Mouse (Mus musculus): ENCODE results near the gene 4933416C03Rik. TPM values are rescaled to one million over a fixed set of nuclear protein-coding genes. Genes with fewer than 3 reads are reported as not detected.

4933416C03Rik gene
- polyA plus RNA-seq (2014; fragmentation: Nextera tagmentation; extraction: Ambion mirVana), result not detected in 2 replicates

DNA sequence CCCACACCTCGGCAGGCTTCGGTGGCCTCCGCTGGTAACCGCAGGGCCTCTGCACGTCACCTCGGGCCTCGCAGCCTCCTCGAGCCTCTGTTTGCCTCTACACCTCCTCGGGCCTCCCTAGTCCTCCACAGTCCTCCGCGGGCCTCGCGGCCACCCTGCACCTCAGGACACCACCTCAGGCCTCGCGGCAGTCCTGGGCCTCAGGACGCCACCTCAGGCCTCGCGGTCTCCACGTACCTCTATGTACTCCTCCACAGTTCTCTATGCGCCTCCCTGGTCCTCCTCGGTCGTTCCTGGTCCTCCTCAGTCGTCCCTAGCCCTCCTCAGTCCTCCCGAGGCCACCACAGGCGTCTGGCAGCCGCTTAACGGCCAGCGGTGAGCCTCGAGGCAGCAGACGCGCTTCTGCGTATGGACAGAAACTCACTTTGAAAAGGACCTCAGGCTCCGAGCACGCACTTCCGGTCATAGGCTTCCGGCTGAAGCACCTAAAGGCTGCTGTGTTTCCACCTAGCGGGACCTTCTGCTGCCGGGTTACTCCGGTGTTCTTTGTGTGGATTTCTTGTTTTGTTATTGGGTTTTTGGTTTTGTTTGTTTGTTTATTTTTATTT, at the start of gene 4933416C03Rik:
Gene 4933416C03Rik, minus strand, starts transcription at position 51 of the 608 bp plus-strand sequence.
- no peaks in the 10 kb centered on the region for H3K4me1 ChIP-seq (replicated peaks; ENCODE audit: control insufficient read depth, insufficient read depth, low read length)
- H3K27me3 ChIP-seq (replicated peaks; ENCODE audit: control insufficient read depth, insufficient read depth, low read length), result no peaks in the 10 kb centered on the region
- H3K4me2 ChIP-seq, result no peak within 1 kb of the TSS
- no peaks in the 10 kb centered on the region for H3K9me3 ChIP-seq (ENCODE audit: control insufficient read depth, low read length)
- ATAC-seq (replicated peaks; ENCODE audit: low FRiP score), result no peak
- no peak within 1 kb of the TSS for H3K27ac ChIP-seq (ENCODE audit: low read depth, low read length)
- WGBS, result 91% methylated on average over 39 of the region's 39 CpGs
- no peak for DNase-seq (ENCODE audit: low spot score)
- H3K36me3 ChIP-seq (ENCODE audit: control insufficient read depth, insufficient read depth, low read length), result no peaks in the 10 kb centered on the region
- no peak within 1 kb of the TSS for H3K4me3 ChIP-seq (ENCODE audit: low read depth, low read length)
- no peak within 1 kb of the TSS for H3K9ac ChIP-seq (ENCODE audit: low read depth, low read length)

DNA sequence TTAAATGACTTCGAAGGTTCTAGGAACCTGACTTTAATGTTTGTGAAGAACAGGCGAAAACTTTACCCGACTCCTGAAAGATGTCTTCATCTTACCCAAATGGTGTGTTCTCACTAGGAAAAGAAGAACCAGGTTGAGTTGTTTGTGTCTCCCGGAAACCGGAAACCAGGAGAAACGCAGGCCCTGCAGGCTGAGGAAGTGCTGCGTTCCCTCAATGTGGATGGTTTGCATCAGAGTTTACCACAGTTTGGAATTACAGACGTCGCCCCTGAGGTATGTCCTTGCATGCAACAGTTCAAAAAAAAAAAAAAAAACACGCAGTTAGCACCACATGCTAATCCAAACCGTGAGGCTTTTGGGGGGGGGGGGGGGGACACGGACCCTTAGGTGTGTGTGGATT, 48.6 kb upstream of the 4933416C03Rik start:
- no peaks in the 10 kb centered on the region for H3K27me3 ChIP-seq (replicated peaks; ENCODE audit: control insufficient read depth, insufficient read depth, low read length)
- no peak overlapping the region for H3K9ac ChIP-seq (ENCODE audit: low read depth, low read length)
- no peak overlapping the region for H3K27ac ChIP-seq (ENCODE audit: low read depth, low read length)
- H3K4me3 ChIP-seq (ENCODE audit: low read depth, low read length), result no peak overlapping the region
- no peak for DNase-seq (ENCODE audit: low spot score)
- 64% methylated on average over 12 of the region's 12 CpGs for WGBS
- H3K4me1 ChIP-seq (replicated peaks; ENCODE audit: control insufficient read depth, insufficient read depth, low read length), result no peaks in the 10 kb centered on the region
- no peak for ATAC-seq (replicated peaks; ENCODE audit: low FRiP score)
- no peaks in the 10 kb centered on the region for H3K36me3 ChIP-seq (ENCODE audit: control insufficient read depth, insufficient read depth, low read length)
- H3K4me2 ChIP-seq, result no peak overlapping the region
- no peaks in the 10 kb centered on the region for H3K9me3 ChIP-seq (ENCODE audit: control insufficient read depth, low read length)

- DNase-seq (ENCODE audit: low spot score), result no peak
- H3K27me3 ChIP-seq (replicated peaks; ENCODE audit: control insufficient read depth, insufficient read depth, low read length), result no peaks in the 10 kb centered on the region
- no peak overlapping the region for H3K9ac ChIP-seq (ENCODE audit: low read depth, low read length)
- H3K4me3 ChIP-seq (ENCODE audit: low read depth, low read length), result no peak overlapping the region
- no peak overlapping the region for H3K27ac ChIP-seq (ENCODE audit: low read depth, low read length)
- WGBS, result 37% methylated on average over 1 of the region's 1 CpGs
- H3K4me1 ChIP-seq (replicated peaks; ENCODE audit: control insufficient read depth, insufficient read depth, low read length), result no peaks in the 10 kb centered on the region
- ATAC-seq (replicated peaks; ENCODE audit: low FRiP score), result no peak
- no peaks in the 10 kb centered on the region for H3K36me3 ChIP-seq (ENCODE audit: control insufficient read depth, insufficient read depth, low read length)
- H3K4me2 ChIP-seq, result no peak overlapping the region
- no peaks in the 10 kb centered on the region for H3K9me3 ChIP-seq (ENCODE audit: control insufficient read depth, low read length)
These were observed 43.0 kb upstream of the 4933416C03Rik start for GRCm38 (mm10) chr10:116156699-116157098.

DNA sequence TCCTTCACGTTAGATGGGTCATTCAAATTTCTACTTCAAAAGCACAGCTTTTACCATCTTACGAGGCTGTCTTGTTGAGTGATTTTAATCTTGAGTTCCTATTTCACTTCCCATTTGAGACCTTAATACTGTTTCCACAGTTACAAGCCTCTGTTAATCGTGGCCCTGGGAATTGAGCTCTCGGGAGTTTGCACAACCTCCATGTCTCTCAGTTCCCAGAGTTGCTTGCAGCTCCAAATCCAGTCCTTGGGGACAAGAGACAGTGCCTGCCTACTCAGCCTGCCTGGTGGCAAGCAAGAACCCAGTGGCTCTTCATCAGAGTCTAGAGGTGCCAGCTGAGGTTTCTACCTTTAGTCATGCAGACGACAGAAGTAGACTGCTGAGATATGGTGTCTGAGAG, 41.0 kb upstream of the 4933416C03Rik start:
- no peaks in the 10 kb centered on the region for H3K4me1 ChIP-seq (replicated peaks; ENCODE audit: control insufficient read depth, insufficient read depth, low read length)
- no peaks in the 10 kb centered on the region for H3K9me3 ChIP-seq (ENCODE audit: control insufficient read depth, low read length)
- H3K27ac ChIP-seq (ENCODE audit: low read depth, low read length), result no peak overlapping the region
- H3K9ac ChIP-seq (ENCODE audit: low read depth, low read length), result no peak overlapping the region
- H3K36me3 ChIP-seq (ENCODE audit: control insufficient read depth, insufficient read depth, low read length), result no peaks in the 10 kb centered on the region
- no peak for DNase-seq (ENCODE audit: low spot score)
- H3K27me3 ChIP-seq (replicated peaks; ENCODE audit: control insufficient read depth, insufficient read depth, low read length), result no peaks in the 10 kb centered on the region
- WGBS, result 78% methylated on average over 5 of the region's 5 CpGs
- no peak overlapping the region for H3K4me2 ChIP-seq
- ATAC-seq (replicated peaks; ENCODE audit: low FRiP score), result no peak
- no peak overlapping the region for H3K4me3 ChIP-seq (ENCODE audit: low read depth, low read length)

- Histone ChIP-seq H3K36me3 (ENCODE audit: control insufficient read depth, insufficient read depth, low read length) (no peaks in the 10 kb centered on the region), H3K4me3 (ENCODE audit: low read depth, low read length) (no peak overlapping the region), H3K4me2 (no peak overlapping the region), H3K9me3 (ENCODE audit: control insufficient read depth, low read length) (no peaks in the 10 kb centered on the region), H3K27ac (ENCODE audit: low read depth, low read length) (no peak overlapping the region), H3K27me3 (replicated peaks; ENCODE audit: control insufficient read depth, insufficient read depth, low read length) (no peaks in the 10 kb centered on the region), H3K9ac (ENCODE audit: low read depth, low read length) (no peak overlapping the region), H3K4me1 (replicated peaks; ENCODE audit: control insufficient read depth, insufficient read depth, low read length) (no peaks in the 10 kb centered on the region)
- DNase-seq (ENCODE audit: low spot score) (no peak), ATAC-seq (replicated peaks; ENCODE audit: low FRiP score) (no peak)
- 83% methylated on average over 9 of the region's 9 CpGs for WGBS
These were observed 32.4 kb upstream of the 4933416C03Rik start for GRCm38 (mm10) chr10:116146091-116146490.

DNA sequence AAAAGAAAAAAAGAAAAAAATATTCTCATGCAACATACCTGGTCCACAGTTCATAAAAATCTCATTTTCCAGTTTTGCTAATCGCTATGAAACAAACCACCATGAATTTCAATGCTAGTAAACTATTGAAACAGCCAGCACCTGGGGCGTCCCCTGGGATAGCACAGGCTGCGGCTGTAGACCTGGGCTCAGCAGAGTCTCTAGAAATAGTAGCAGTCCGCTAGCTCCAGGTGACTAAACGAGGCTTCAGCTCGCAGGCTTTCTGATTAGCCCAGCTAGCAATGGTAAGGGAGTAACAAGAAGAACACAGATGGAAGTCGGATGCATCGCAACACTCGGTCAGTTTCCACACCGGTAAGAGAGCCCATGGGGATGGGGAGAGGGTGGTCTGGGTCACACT, 30.0 kb upstream of the 4933416C03Rik start:
- WGBS, result 88% methylated on average over 10 of the region's 10 CpGs
- Histone ChIP-seq H3K9ac (ENCODE audit: low read depth, low read length) (no peak overlapping the region), H3K36me3 (ENCODE audit: control insufficient read depth, insufficient read depth, low read length) (no peaks in the 10 kb centered on the region), H3K4me1 (replicated peaks; ENCODE audit: control insufficient read depth, insufficient read depth, low read length) (no peaks in the 10 kb centered on the region), H3K4me3 (ENCODE audit: low read depth, low read length) (no peak overlapping the region), H3K4me2 (no peak overlapping the region), H3K27me3 (replicated peaks; ENCODE audit: control insufficient read depth, insufficient read depth, low read length) (no peaks in the 10 kb centered on the region), H3K9me3 (ENCODE audit: control insufficient read depth, low read length) (no peaks in the 10 kb centered on the region), H3K27ac (ENCODE audit: low read depth, low read length) (no peak overlapping the region)
- ATAC-seq (replicated peaks; ENCODE audit: low FRiP score) (no peak), DNase-seq (ENCODE audit: low spot score) (no peak)

DNA sequence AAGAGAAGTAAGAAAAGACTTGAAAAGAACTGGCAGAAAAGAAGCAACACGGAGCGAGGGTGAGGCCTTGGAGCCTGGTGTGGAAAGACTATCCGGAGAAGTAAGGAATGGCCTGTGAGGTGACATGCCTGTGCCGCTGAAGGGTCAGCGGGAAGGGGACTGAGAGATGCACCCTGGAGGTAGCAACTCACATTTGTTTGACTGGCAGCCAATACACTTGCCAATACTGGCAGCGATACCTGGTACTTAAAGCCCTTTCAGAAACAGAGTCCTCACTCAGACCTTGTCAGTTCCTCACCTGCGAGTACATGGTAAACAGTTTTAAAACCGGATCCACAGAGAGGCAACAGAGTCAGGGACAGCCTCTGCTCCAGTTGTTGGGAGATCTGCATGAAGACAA, 26.5 kb upstream of the 4933416C03Rik start:
- Histone ChIP-seq H3K27me3 (replicated peaks; ENCODE audit: control insufficient read depth, insufficient read depth, low read length) (no peaks in the 10 kb centered on the region), H3K27ac (ENCODE audit: low read depth, low read length) (no peak overlapping the region), H3K4me1 (replicated peaks; ENCODE audit: control insufficient read depth, insufficient read depth, low read length) (no peaks in the 10 kb centered on the region), H3K4me2 (no peak overlapping the region), H3K4me3 (ENCODE audit: low read depth, low read length) (no peak overlapping the region), H3K36me3 (ENCODE audit: control insufficient read depth, insufficient read depth, low read length) (no peaks in the 10 kb centered on the region), H3K9ac (ENCODE audit: low read depth, low read length) (no peak overlapping the region), H3K9me3 (ENCODE audit: control insufficient read depth, low read length) (no peaks in the 10 kb centered on the region)
- WGBS, result 88% methylated on average over 8 of the region's 8 CpGs
- no peak for ATAC-seq (replicated peaks; ENCODE audit: low FRiP score)
- DNase-seq (ENCODE audit: low spot score), result no peak

DNA sequence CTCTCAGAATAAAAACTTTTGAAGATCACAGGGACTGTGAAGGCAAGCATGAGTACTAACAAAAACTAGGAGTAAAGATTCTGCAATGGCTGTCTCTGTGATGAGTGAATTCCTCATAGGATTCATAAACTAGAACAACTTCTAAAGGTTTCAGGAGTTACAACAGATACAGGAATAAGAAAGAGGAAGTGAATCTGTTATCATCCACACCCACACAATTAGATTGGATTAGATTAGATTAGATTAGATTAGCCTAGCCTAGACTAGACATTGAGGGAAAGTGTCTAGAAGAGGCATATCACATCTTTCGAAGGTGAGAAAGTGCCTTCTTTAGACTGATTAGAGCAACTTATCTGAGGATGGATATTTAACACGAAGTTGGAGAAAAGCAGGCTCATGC, 21.5 kb upstream of the 4933416C03Rik start:
- Histone ChIP-seq H3K4me2 (no peak overlapping the region), H3K9me3 (ENCODE audit: control insufficient read depth, low read length) (no peaks in the 10 kb centered on the region), H3K27ac (ENCODE audit: low read depth, low read length) (no peak overlapping the region), H3K4me3 (ENCODE audit: low read depth, low read length) (no peak overlapping the region), H3K36me3 (ENCODE audit: control insufficient read depth, insufficient read depth, low read length) (no peaks in the 10 kb centered on the region), H3K27me3 (replicated peaks; ENCODE audit: control insufficient read depth, insufficient read depth, low read length) (no peaks in the 10 kb centered on the region), H3K9ac (ENCODE audit: low read depth, low read length) (no peak overlapping the region), H3K4me1 (replicated peaks; ENCODE audit: control insufficient read depth, insufficient read depth, low read length) (no peaks in the 10 kb centered on the region)
- DNase-seq (ENCODE audit: low spot score), result no peak
- WGBS, result 67% methylated on average over 2 of the region's 2 CpGs
- no peak for ATAC-seq (replicated peaks; ENCODE audit: low FRiP score)

DNA sequence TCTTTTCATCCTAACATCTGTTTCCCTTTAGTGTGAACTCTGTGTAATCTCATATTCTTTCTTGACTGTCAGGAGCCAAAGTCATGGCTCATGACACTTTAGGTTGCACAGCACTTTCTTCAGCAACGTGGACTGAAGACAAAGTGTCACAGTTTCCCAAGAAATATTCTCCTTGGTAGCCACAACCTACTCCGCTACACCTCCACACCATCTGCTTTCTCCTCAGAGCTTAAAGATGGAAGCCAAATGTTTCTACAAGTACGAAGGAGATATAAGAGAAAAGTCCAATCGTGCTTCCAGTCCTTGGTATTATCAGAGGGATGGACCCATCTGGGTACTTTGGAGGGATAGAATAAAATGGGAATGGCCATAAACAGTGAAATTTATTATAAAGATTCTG, 18.5 kb upstream of the 4933416C03Rik start:
- DNase-seq (ENCODE audit: low spot score) (no peak), ATAC-seq (replicated peaks; ENCODE audit: low FRiP score) (no peak)
- WGBS, result 68% methylated on average over 4 of the region's 4 CpGs
- Histone ChIP-seq H3K4me3 (ENCODE audit: low read depth, low read length) (no peak overlapping the region), H3K27me3 (replicated peaks; ENCODE audit: control insufficient read depth, insufficient read depth, low read length) (no peaks in the 10 kb centered on the region), H3K36me3 (ENCODE audit: control insufficient read depth, insufficient read depth, low read length) (no peaks in the 10 kb centered on the region), H3K4me2 (no peak overlapping the region), H3K9ac (ENCODE audit: low read depth, low read length) (no peak overlapping the region), H3K4me1 (replicated peaks; ENCODE audit: control insufficient read depth, insufficient read depth, low read length) (no peaks in the 10 kb centered on the region), H3K9me3 (ENCODE audit: control insufficient read depth, low read length) (no peaks in the 10 kb centered on the region), H3K27ac (ENCODE audit: low read depth, low read length) (no peak overlapping the region)

Measured in liver, embryonic 11.5 days (tissue).